Mouse (Mus musculus): ENCODE measurements around the gene Fam83e. TPM values are rescaled to one million over a fixed set of nuclear protein-coding genes. Genes with fewer than 3 reads are reported as not detected.

Gene Fam83e
- polyA plus RNA-seq, 1 experiment, result 0.48 TPM

DNA sequence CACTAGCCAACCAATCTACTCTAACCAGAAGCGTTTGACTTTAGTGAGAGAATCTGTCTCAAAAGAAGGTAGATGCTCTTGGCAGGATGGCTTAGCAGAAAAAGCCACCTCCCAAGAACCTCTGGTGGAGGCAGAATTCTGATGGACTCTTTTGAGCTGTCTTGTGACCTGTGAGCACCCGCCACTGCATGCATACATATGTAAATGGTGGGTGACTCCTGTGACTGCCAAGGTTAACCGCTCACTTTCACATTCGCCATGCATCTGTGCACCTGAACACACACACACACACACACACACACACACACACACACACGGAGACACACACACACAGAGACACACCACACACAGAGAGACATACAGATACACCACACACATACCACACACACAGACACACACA is 26.4 kb downstream of the Fam83e start:
- Histone ChIP-seq H3K36me3 (ENCODE audit: control insufficient read depth, insufficient read depth) (no peaks in the 10 kb centered on the region), H3ac (ENCODE audit: control insufficient read depth, insufficient read length, low read depth) (no peak overlapping the region), H3K79me2 (ENCODE audit: control insufficient read depth, insufficient read depth) (no peaks in the 10 kb centered on the region), H3K27me3 (ENCODE audit: control insufficient read depth, insufficient read depth, insufficient read length) (no peaks in the 10 kb centered on the region), H3K4me3 (ENCODE audit: insufficient read depth, poor library complexity, severe bottlenecking) (no peak overlapping the region), H3K79me3 (ENCODE audit: low read depth) (no peaks in the 10 kb centered on the region)
- TF ChIP-seq FOSL1 (IDR thresholded peaks at IDR 0.05; ENCODE audit: insufficient read depth, low read length, poor library complexity, severe bottlenecking) (no peak), MYOG (IDR thresholded peaks at IDR 0.05; ENCODE audit: control insufficient read depth, extremely low read depth, insufficient read length) (no peak), MAX (IDR thresholded peaks at IDR 0.05) (no peak), CEBPB (IDR thresholded peaks at IDR 0.05; ENCODE audit: low read depth) (no peak), CTCF (IDR thresholded peaks at IDR 0.05; ENCODE audit: control insufficient read depth, insufficient read depth, insufficient read length) (no peak), USF1 (IDR thresholded peaks at IDR 0.05; ENCODE audit: low read depth) (no peak), MYOD1 (IDR thresholded peaks at IDR 0.05; ENCODE audit: control insufficient read depth, insufficient read length, low read depth) (no peak)

DNA sequence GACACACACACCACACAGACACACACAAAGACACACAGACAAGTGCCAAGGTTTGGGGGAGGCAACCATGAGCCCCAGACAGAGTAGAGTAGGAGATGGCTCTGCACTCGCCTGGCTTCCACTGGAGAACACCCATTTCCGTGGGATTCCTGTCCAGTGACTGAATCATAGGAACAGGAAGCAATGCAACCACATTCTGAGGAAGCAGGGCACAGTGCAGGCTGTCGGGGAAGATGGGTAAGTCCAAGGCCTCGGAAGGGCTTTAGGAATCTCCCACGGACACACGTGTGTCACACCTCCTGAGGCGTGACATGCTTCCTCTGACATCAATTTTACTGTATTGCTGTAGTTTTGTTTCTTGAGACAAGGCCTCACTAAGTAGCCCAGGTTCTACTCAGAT is 27.1 kb downstream of the Fam83e start:
- H3K27me3 ChIP-seq (ENCODE audit: control insufficient read depth, insufficient read depth, insufficient read length), result no peaks in the 10 kb centered on the region
- H3ac ChIP-seq (ENCODE audit: control insufficient read depth, insufficient read length, low read depth), result no peak overlapping the region
- H3K4me3 ChIP-seq (ENCODE audit: insufficient read depth, poor library complexity, severe bottlenecking), result no peak overlapping the region
- H3K79me3 ChIP-seq (ENCODE audit: low read depth), result no peaks in the 10 kb centered on the region
- TF ChIP-seq FOSL1 (IDR thresholded peaks at IDR 0.05; ENCODE audit: insufficient read depth, low read length, poor library complexity, severe bottlenecking) (no peak), CEBPB (IDR thresholded peaks at IDR 0.05; ENCODE audit: low read depth) (no peak), CTCF (IDR thresholded peaks at IDR 0.05; ENCODE audit: control insufficient read depth, insufficient read depth, insufficient read length) (no peak), MYOD1 (IDR thresholded peaks at IDR 0.05; ENCODE audit: control insufficient read depth, insufficient read length, low read depth) (no peak), MAX (IDR thresholded peaks at IDR 0.05) (no peak), USF1 (IDR thresholded peaks at IDR 0.05; ENCODE audit: low read depth) (no peak), MYOG (IDR thresholded peaks at IDR 0.05; ENCODE audit: control insufficient read depth, extremely low read depth, insufficient read length) (no peak)
- no peaks in the 10 kb centered on the region for H3K79me2 ChIP-seq (ENCODE audit: control insufficient read depth, insufficient read depth)
- no peaks in the 10 kb centered on the region for H3K36me3 ChIP-seq (ENCODE audit: control insufficient read depth, insufficient read depth)

GRCm38 (mm10) chr7:45749401-45749800 is 28.4 kb downstream of the Fam83e start:
- Histone ChIP-seq H3K27me3 (ENCODE audit: control insufficient read depth, insufficient read depth, insufficient read length) (no peaks in the 10 kb centered on the region), H3K4me3 (ENCODE audit: insufficient read depth, poor library complexity, severe bottlenecking) (no peak overlapping the region), H3K79me2 (ENCODE audit: control insufficient read depth, insufficient read depth) (no peaks in the 10 kb centered on the region), H3K36me3 (ENCODE audit: control insufficient read depth, insufficient read depth) (no peaks in the 10 kb centered on the region), H3K79me3 (ENCODE audit: low read depth) (no peaks in the 10 kb centered on the region), H3ac (ENCODE audit: control insufficient read depth, insufficient read length, low read depth) (no peak overlapping the region)
- TF ChIP-seq USF1 (IDR thresholded peaks at IDR 0.05; ENCODE audit: low read depth), result no peak
- TF ChIP-seq FOSL1 (IDR thresholded peaks at IDR 0.05; ENCODE audit: insufficient read depth, low read length, poor library complexity, severe bottlenecking), result no peak
- no peak for TF ChIP-seq CEBPB (IDR thresholded peaks at IDR 0.05; ENCODE audit: low read depth)
- no peak for TF ChIP-seq CTCF (IDR thresholded peaks at IDR 0.05; ENCODE audit: control insufficient read depth, insufficient read depth, insufficient read length)
- TF ChIP-seq MYOG (IDR thresholded peaks at IDR 0.05; ENCODE audit: control insufficient read depth, extremely low read depth, insufficient read length), result no peak

DNA sequence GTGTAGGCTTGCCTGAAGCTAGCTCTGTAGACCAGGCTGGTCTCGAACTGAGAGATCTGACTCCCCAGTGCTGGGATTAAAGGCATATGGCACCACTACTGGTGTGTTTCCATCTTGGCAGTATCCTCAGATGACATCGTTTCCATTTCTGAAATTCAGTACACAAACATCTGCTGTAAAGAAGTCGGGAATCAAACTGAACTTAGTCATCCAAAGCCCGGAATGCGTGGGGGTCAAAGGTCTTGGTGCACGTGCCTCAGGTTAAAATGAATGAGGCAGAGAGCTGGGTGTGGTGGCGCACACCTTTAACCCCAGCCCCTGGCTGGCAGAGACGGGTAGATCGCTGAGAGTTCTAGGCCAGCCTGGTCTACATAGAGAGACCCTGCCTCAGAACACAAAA is 29.1 kb downstream of the Fam83e start:
- no peak for TF ChIP-seq USF1 (IDR thresholded peaks at IDR 0.05; ENCODE audit: low read depth)
- no peak for TF ChIP-seq FOSL1 (IDR thresholded peaks at IDR 0.05; ENCODE audit: insufficient read depth, low read length, poor library complexity, severe bottlenecking)
- no peak for TF ChIP-seq CTCF (IDR thresholded peaks at IDR 0.05; ENCODE audit: control insufficient read depth, insufficient read depth, insufficient read length)
- no peak for TF ChIP-seq MYOG (IDR thresholded peaks at IDR 0.05; ENCODE audit: control insufficient read depth, extremely low read depth, insufficient read length)
- no peaks in the 10 kb centered on the region for H3K27me3 ChIP-seq (ENCODE audit: control insufficient read depth, insufficient read depth, insufficient read length)
- H3K79me2 ChIP-seq (ENCODE audit: control insufficient read depth, insufficient read depth), result no peaks in the 10 kb centered on the region
- H3K79me3 ChIP-seq (ENCODE audit: low read depth), result no peaks in the 10 kb centered on the region
- H3K36me3 ChIP-seq (ENCODE audit: control insufficient read depth, insufficient read depth), result no peaks in the 10 kb centered on the region
- no peak overlapping the region for H3ac ChIP-seq (ENCODE audit: control insufficient read depth, insufficient read length, low read depth)
- no peak overlapping the region for H3K4me3 ChIP-seq (ENCODE audit: insufficient read depth, poor library complexity, severe bottlenecking)

- H3K27me3 ChIP-seq (ENCODE audit: control insufficient read depth, insufficient read depth, insufficient read length), result peaks cover 21% of the 10 kb centered on the region
- no peak for TF ChIP-seq MAX (IDR thresholded peaks at IDR 0.05)
- TF ChIP-seq USF1 (IDR thresholded peaks at IDR 0.05; ENCODE audit: low read depth), result no peak
- no peak for TF ChIP-seq CTCF (IDR thresholded peaks at IDR 0.05; ENCODE audit: control insufficient read depth, insufficient read depth, insufficient read length)
- TF ChIP-seq MYOG (IDR thresholded peaks at IDR 0.05; ENCODE audit: control insufficient read depth, extremely low read depth, insufficient read length), result no peak
- TF ChIP-seq CEBPB (IDR thresholded peaks at IDR 0.05; ENCODE audit: low read depth), result no peak
- no peak for TF ChIP-seq MYOD1 (IDR thresholded peaks at IDR 0.05; ENCODE audit: control insufficient read depth, insufficient read length, low read depth)
- no peak for TF ChIP-seq FOSL1 (IDR thresholded peaks at IDR 0.05; ENCODE audit: insufficient read depth, low read length, poor library complexity, severe bottlenecking)
- H3K4me3 ChIP-seq (ENCODE audit: insufficient read depth, poor library complexity, severe bottlenecking), result no peak overlapping the region
- no peaks in the 10 kb centered on the region for H3K79me3 ChIP-seq (ENCODE audit: low read depth)
- no peaks in the 10 kb centered on the region for H3K36me3 ChIP-seq (ENCODE audit: control insufficient read depth, insufficient read depth)
- no peaks in the 10 kb centered on the region for H3K79me2 ChIP-seq (ENCODE audit: control insufficient read depth, insufficient read depth)
- H3ac ChIP-seq (ENCODE audit: control insufficient read depth, insufficient read length, low read depth), result no peak overlapping the region
These were observed 34.7 kb downstream of the Fam83e start for GRCm38 (mm10) chr7:45755703-45756102.

GRCm38 (mm10) chr7:45759400-45759799 is 38.4 kb downstream of the Fam83e start:
- H3K79me2 ChIP-seq (ENCODE audit: control insufficient read depth, insufficient read depth), result no peaks in the 10 kb centered on the region
- no peaks in the 10 kb centered on the region for H3K79me3 ChIP-seq (ENCODE audit: low read depth)
- H3K27me3 ChIP-seq (ENCODE audit: control insufficient read depth, insufficient read depth, insufficient read length), result peaks cover 24% of the 10 kb centered on the region
- H3ac ChIP-seq (ENCODE audit: control insufficient read depth, insufficient read length, low read depth), result no peak overlapping the region
- no peak for TF ChIP-seq MAX (IDR thresholded peaks at IDR 0.05)
- TF ChIP-seq CTCF (IDR thresholded peaks at IDR 0.05; ENCODE audit: control insufficient read depth, insufficient read depth, insufficient read length), result no peak
- no peak for TF ChIP-seq MYOG (IDR thresholded peaks at IDR 0.05; ENCODE audit: control insufficient read depth, extremely low read depth, insufficient read length)
- TF ChIP-seq FOSL1 (IDR thresholded peaks at IDR 0.05; ENCODE audit: insufficient read depth, low read length, poor library complexity, severe bottlenecking), result no peak
- TF ChIP-seq CEBPB (IDR thresholded peaks at IDR 0.05; ENCODE audit: low read depth), result no peak
- no peak for TF ChIP-seq MYOD1 (IDR thresholded peaks at IDR 0.05; ENCODE audit: control insufficient read depth, insufficient read length, low read depth)
- TF ChIP-seq USF1 (IDR thresholded peaks at IDR 0.05; ENCODE audit: low read depth), result no peak
- no peak overlapping the region for H3K4me3 ChIP-seq (ENCODE audit: insufficient read depth, poor library complexity, severe bottlenecking)
- H3K36me3 ChIP-seq (ENCODE audit: control insufficient read depth, insufficient read depth), result no peaks in the 10 kb centered on the region
